Mouse (Mus musculus) right cerebral cortex, postnatal 4 days (tissue): ENCODE data around the gene Samd10.

Experiments
- DNase-seq: peaks from one replicate; pipeline ENCODE4 v3.0.0-alpha.2; 2022

The Samd10 gene

DNA sequence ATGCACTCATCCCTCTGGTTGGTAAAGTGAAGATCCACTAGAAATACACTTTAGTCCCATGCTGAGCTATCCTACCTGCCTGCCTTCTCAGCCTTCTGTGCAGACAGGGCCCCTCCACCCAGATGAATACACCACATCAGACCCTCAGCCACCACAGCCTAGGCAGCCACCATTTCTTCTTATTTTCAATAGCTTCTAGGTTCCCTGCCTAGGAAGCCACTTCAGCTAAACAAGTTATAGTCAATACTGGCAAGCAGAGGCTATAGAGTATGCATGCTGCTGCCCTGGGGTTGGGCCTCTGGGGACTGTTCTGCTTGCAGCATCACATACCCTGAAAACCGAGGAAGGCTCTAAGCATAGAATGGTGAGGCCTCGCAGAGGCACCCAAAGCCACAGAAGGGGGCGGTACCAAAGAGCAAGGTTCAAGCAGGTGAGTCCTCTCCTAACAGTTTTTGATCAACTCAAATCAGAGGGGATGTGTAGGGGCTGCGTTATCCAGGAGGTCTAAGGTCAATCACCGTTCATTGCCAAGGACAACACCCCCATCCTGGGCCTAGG, 7.4 kb downstream of the Samd10 start, which contains the start of gene Prpf6:
TSS of gene Prpf6 (plus strand) at position 341 of the 558 bp plus-strand sequence.
- DNase-seq, result peak; percentile 7

GRCm38 (mm10) chr2:181590471-181590870, 8.5 kb downstream of the Samd10 start:
- peak; percentile 1 for DNase-seq

DNA sequence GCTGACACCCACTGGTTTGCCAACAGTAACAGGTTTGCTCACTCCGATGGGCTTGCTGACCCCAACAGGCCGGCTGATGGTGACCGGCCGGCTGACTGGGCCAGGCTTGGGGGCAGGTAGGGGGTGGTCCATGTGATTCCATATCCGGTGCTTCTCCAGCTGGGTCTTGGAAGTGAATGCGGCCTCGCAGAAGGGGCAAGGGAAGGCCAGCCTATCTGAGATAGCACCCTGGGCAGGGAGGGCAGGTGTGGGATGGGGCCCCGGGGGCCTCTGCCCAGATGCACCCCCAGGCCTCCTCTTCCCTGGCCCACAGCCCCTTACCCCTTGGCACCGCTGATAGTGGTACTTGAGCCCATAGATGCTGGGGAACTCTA, 9.3 kb downstream of the Samd10 start:
- peak; percentile 2 for DNase-seq

GRCm38 (mm10) chr2:181589011-181589731, 9.8 kb downstream of the Samd10 start:
- DNase-seq, result peak; percentile 3

DNA sequence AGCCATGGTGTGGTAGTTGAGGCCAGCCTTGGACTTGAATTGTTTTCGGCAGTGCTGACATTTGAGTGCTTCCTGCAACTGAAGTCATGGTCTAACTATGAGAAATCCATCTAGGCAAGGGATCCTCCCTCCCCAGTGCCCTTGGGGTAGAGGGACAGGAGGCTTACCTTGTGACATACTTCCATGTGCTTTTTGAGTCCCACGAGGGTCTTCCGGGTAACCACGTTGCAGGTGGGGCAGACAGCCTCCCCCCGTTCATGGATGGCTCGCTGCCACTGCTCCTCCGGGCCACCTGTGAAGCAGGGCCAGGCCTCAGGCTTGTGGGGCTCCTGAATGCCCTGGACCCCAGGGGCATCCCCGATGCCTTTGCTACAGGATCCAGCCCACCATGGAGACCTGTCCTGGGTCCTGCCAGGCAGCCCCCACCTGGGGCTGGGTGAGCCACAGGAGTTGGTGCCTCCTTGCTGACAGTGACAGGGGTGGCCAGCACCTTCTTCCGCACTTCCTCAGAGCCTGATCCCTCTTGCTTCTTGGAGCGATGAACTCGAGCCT, 10.7 kb downstream of the Samd10 start:
- DNase-seq, result peak; percentile 16

DNA sequence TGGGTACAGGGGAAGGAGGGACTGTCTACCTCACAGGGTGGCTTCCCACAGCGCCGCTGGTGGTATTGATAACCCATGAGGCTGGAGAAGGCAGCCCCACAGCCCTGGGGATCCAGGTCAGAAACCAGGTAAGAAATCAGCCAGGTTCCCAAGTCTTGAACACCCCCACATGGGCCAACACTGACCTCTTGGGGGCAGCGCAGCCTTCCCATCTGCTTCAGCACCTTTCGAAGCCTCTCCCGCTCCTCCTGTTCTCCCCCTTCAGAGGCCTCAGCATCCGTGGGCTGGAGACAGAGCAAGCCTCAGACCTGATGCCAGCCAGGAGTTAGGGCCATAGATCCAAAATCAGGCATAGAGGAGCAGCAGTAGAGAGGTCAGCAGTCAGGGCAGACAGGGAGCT, 11.2 kb downstream of the Samd10 start:
- DNase-seq, result peak; percentile 3

DNA sequence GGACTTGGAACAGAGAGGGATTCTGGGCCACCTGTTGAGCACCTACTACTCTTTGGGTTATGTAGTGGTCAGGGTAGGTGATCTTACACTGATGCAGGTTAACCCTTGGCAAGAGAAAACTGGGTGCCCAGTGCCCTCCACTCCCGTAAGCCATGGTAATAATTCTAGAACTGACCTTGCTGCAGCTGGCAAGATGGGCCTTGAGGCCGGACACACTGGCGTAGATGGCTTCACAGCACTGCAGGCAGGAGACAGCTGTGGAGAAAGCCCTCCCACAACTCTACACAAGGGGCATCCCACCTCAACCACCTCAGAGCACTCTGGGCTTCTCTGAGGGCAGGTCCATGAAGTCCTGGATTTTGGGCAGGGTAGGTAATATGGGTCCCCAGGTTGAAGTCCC, 12.9 kb downstream of the Samd10 start:
- peak; percentile 1 for DNase-seq

DNA sequence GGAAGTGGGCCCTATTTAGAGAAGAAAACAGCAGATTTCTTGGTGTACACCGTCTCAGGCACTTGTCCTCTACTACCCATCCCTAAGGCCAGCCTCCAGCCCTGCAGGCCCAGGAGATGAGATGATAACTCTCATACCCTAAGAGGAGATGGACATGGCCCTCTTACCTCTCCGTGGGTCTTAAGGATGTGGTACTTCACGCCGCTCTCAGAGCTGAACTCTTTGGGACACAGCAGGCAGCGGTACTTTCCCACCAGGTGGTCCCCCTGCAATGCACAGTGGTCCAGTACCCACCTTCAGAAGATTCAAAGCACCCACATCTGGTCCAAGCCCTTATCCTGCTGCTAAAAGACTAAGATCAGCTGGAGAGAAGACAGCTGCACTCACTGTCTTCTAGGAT, 13.5 kb downstream of the Samd10 start:
- DNase-seq, result peak; percentile 2

GRCm38 (mm10) chr2:181584411-181584942, 14.5 kb downstream of the Samd10 start, which contains the start of gene Uckl1:
TSS of gene Uckl1 (minus strand) at chr2:181584892.
- DNase-seq, result peak; percentile 10

GRCm38 (mm10) chr2:181583460-181584257, 15.4 kb downstream of the Samd10 start:
- peak; percentile 2 for DNase-seq

GRCm38 (mm10) chr2:181582939-181583338, 16.1 kb downstream of the Samd10 start:
- DNase-seq, result peak; percentile 1

DNA sequence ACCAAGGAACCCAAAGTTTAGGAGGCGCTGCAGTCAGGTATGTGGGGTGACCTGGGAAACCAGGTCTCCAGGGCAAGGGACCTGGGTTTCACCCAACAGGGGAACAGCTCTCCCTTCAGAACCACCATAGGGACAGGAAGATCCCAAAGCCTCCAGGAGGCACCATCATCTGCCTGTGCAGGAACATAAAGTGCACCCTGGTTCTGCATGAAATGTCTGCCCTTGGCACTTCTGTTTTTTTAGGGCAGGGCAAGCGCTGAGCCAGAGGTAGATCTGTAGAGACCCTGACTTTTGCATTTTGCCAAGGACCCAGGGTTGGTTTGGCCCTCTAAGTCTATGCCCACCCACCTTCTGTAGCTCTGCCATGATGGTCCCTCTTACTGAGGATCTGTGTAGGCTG, 16.7 kb downstream of the Samd10 start:
- DNase-seq, result peak; percentile 6

DNA sequence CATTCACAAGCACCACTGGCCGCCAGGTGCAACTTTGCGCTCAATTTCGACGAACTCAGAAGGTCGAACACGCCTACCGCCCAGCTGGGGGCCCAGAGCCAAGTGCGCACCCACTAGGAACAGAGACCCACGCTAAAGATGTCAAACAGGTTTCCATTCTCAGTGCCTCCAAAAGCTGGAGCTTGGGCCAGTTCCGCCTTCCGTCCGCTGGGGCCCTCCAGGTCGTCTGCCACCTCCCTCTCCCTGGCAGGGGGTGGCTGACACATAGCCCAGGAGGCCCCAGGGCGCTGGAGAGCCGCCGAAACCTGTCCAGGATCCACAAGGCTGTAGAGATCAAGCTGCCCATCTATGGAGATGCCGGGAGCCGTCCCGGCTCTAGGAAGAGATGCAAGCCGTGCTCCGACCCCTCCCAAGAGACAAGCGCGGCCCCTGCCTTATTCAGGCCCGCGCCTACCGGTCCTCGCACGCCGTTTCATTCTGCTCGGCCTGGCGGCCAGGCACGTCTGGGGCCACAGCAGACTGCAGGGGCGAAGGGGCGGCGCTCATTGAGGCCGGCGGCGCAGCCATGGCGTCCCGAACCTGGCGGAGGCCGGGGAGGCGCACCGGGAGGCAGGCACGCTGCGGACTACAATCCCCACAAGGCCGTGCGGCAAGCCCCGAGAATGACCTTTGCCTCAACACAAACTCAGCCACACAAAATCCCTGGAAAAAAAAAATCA, 17.5 kb downstream of the Samd10 start:
- DNase-seq, result peak; percentile 81

DNA sequence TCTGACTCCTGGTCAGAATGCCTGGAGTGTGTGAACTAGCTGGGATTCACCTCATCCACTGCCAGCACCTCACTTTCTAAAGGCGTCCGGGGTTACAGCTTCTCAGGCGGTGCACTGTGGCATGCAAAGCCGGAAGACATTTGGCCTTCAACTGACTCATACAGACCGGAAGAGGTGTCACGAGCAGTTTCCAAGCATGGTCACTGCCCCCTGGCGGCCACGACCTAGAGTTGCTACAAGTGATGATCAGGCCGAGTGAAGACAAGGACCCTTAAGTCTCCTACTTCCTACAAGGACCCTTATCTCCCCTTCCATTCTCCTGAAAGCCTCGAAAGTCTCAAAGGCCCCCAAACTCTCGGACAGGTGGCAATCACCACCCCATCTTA, 18.0 kb downstream of the Samd10 start:
- DNase-seq, result peak; percentile 76

- DNase-seq, result no peak
Observed at GRCm38 (mm10) chr2:181580131-181580772, 18.8 kb downstream of the Samd10 start.

DNA sequence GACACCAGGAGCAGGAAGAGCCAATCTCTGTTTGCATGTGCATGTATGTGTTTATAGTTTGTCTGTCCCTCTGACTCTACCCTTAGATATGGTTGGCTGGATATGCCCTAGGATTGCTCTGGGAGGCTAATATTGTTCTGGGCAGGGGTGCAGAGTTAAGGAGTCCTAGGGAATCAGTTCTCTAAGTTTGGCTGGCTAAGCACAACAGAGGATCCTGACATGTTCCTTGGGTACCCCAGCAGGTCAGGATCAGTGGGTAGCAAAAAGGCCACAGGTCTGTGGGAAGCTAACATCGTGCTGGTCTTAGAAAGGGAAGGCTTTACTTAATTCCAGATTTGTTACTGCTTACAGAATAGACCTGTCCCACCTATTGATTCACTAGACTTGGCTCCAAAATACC, 19.3 kb downstream of the Samd10 start:
- no peak for DNase-seq

DNA sequence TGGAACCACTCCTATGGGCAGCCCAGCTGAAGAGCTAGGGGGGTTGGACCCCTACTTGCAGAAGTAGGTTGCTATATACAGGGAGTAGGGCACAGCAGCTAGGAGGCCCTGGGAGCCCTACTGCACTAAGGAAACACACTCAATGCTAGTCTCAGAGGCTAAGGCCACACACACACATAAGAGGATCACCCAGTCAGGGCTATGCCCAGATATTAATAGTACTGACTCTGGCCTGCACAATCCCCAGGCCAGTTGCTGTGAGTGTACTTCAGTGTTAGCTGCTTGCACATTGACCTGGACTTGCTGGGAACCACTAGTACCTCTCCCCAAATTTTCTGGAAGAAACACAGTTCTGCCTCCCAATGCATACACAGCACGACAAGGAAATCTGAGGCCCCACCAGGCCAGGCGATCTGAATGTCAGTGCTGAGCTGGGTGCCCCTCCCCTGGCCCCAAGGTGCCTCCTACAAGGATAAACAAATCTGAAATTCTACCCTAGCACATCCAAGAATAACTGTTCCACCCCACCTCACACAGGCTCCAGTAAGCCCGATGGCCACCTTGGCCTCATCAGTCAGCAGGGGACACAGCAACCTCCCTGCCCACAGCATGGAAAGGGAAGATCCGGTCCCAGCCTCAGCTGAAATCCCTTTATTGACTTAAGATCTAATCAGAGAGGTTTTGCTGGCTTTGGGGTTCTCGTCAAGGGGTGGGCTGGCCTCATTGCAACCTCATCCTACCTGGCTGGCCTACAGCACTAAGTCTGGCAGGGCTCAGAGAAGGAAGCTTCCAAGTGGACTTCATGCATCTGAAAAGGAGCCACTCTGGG, 20.0 kb downstream of the Samd10 start:
- DNase-seq, result peak; percentile 2

GRCm38 (mm10) chr2:181577981-181578581, 20.9 kb downstream of the Samd10 start:
- DNase-seq, result peak; percentile 3

DNA sequence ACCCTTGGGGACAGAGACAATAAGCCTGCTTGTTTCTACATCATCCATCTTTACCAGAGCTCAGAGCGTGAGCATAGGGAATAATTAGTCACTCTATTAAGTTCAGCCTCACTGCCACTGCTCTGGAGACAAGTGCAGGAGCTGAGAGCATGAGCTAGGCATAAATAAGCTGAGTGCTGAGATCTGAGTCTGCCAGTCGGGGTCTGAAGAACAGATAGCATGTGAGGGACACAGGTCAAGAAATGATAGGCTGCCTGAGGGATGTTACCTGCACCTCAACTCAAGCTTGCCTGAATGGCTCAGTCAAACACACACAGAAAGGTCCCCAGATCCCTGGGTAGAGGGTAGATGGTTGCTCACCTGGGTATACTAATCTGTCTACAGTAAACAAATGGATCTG, 21.9 kb downstream of the Samd10 start:
- DNase-seq, result no peak

GRCm38 (mm10) chr2:181576613-181577012, 22.4 kb downstream of the Samd10 start:
- no peak for DNase-seq
